Mouse (Mus musculus): ENCODE results near the gene Gatb. TPM values are rescaled to one million over a fixed set of nuclear protein-coding genes. Genes with fewer than 3 reads are reported as not detected.

Gatb gene
- polyA plus RNA-seq, 1 experiment from 2014 or later, result 20.0 TPM

DNA sequence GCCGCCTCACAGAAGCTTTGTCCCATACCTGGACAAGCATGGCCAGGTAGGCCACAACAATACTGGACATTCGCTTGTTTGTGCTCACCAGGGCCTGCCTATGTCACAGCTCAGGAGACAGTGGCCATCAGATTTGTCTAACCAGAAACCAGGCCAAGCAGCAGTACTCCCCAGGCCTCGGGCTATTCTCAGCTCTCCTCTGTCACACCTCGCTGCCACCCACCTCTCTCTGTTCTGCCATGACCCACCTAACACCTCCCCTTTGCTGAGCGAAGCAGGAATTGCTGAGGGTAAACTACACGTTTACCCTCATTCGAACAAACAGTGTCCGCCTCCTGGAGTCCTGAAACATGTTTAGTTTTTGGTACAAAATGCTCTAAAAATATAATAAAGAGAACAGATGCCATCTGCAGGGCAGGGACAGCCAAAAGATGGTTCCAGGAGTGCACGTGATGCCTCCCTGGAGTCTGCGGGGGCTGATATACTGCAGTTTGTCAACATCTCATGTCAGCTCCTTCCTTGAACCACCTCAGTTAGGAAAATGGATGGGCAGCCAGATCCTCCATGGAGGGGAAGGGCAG lies 90.8 kb downstream of the Gatb start:
- no peaks in the 10 kb centered on the region for H3K27me3 ChIP-seq
- 78% methylated on average over 10 of the region's 10 CpGs for WGBS
- no peak overlapping the region for H3K4me2 ChIP-seq (replicated peaks)
- peaks cover 14% of the 10 kb centered on the region for H3K4me1 ChIP-seq
- no peak overlapping the region for H3K4me3 ChIP-seq
- no peaks in the 10 kb centered on the region for H3K36me3 ChIP-seq
- H3K9ac ChIP-seq (replicated peaks), result no peak overlapping the region
- ATAC-seq (replicated peaks), result no peak
- H3K9me3 ChIP-seq, result no peaks in the 10 kb centered on the region
- H3K27ac ChIP-seq (replicated peaks), result no peak overlapping the region

DNA sequence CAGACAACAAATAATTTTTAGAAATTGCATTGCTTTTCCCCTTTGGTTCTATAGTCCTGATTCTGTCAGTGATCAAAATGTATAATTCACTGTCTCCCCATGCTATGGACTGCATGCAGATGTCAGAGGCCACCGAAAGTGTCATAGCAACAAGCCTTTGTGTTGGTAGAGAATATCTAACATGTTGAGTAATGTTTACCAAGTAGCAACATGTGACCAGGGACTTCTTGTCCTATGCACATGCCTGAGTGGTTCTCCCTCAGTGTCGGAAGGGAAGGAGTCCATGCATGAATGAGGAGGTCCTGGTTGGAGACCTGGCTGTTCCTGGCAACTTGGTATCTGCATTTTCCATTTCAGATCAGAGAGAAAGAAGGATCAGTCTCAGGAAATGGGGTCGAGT lies 92.2 kb downstream of the Gatb start:
- ATAC-seq (replicated peaks), result no peak
- Histone ChIP-seq H3K36me3 (no peaks in the 10 kb centered on the region), H3K9ac (replicated peaks) (no peak overlapping the region), H3K4me1 (peaks cover 14% of the 10 kb centered on the region), H3K27me3 (no peaks in the 10 kb centered on the region), H3K4me3 (no peak overlapping the region), H3K4me2 (replicated peaks) (no peak overlapping the region), H3K9me3 (no peaks in the 10 kb centered on the region), H3K27ac (replicated peaks) (no peak overlapping the region)
- 84% methylated on average over 3 of the region's 3 CpGs for WGBS

- ATAC-seq (replicated peaks), result no peak; the same call in 1 of the 2 replicates
- no peaks in the 10 kb centered on the region for H3K36me3 ChIP-seq
- no peak overlapping the region for H3K4me2 ChIP-seq (replicated peaks)
- H3K4me1 ChIP-seq, result peaks cover 10% of the 10 kb centered on the region
- no peak overlapping the region for H3K9ac ChIP-seq (replicated peaks)
- 65% methylated on average over 12 of the region's 12 CpGs for WGBS
- no peaks in the 10 kb centered on the region for H3K27me3 ChIP-seq
- no peaks in the 10 kb centered on the region for H3K9me3 ChIP-seq
- H3K4me3 ChIP-seq, result no peak overlapping the region
- H3K27ac ChIP-seq (replicated peaks), result peak overlapping the region; percentile 36; the same call in 1 of the 2 replicates
Observed at GRCm38 (mm10) chr3:85666736-85667135, 92.8 kb downstream of the Gatb start.

DNA sequence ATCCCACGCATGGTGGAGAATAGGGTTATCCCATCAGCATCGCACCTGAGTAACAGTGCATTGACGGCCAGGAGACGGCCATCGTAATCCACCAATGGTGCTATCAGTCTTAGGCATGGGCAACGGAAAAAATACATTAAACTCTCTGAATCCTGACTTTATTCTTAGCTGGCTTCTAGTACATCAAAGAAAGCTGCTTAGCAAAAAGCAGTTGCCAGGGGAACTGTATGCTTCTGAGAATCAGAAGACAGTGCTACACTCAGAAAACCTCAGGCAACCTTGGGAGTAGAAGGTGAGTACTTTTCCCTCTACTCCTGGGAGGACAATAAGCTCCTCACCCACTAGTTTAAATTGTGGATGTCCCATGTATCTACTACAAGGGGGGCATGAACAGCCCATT lies 93.8 kb downstream of the Gatb start:
- Histone ChIP-seq H3K4me1 (peaks cover 2% of the 10 kb centered on the region), H3K27me3 (no peaks in the 10 kb centered on the region), H3K9me3 (no peaks in the 10 kb centered on the region), H3K36me3 (no peaks in the 10 kb centered on the region), H3K27ac (replicated peaks) (no peak overlapping the region; the same call in 1 of the 2 replicates), H3K4me3 (no peak overlapping the region), H3K4me2 (replicated peaks) (no peak overlapping the region), H3K9ac (replicated peaks) (no peak overlapping the region)
- WGBS, result 91% methylated on average over 6 of the region's 6 CpGs
- ATAC-seq (replicated peaks), result no peak

DNA sequence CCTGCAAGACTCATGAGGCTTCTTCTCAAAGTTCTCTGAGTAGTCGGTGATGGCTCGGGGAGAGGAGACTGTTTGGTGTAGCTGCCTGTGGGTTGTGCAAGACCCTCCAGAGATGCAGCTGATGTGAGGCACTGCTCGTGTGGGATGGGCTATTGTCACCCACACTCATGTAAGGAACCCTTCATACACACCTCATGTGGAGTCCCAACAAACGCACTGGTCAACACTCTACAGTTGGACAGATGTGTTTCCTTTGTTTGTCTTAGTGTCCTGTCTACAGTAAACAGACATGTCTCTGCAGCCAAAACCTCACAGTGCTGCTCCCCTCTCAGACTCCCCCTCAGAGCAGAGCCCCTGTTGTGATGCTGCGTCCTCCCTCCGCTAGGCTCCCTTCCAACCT lies 95.9 kb downstream of the Gatb start:
- H3K4me2 ChIP-seq (replicated peaks), result no peak overlapping the region
- H3K36me3 ChIP-seq, result no peaks in the 10 kb centered on the region
- no peak overlapping the region for H3K27ac ChIP-seq (replicated peaks)
- 82% methylated on average over 6 of the region's 6 CpGs for WGBS
- ATAC-seq (replicated peaks), result no peak
- no peaks in the 10 kb centered on the region for H3K27me3 ChIP-seq
- no peak overlapping the region for H3K9ac ChIP-seq (replicated peaks)
- H3K4me1 ChIP-seq, result no peaks in the 10 kb centered on the region
- no peaks in the 10 kb centered on the region for H3K9me3 ChIP-seq
- no peak overlapping the region for H3K4me3 ChIP-seq

DNA sequence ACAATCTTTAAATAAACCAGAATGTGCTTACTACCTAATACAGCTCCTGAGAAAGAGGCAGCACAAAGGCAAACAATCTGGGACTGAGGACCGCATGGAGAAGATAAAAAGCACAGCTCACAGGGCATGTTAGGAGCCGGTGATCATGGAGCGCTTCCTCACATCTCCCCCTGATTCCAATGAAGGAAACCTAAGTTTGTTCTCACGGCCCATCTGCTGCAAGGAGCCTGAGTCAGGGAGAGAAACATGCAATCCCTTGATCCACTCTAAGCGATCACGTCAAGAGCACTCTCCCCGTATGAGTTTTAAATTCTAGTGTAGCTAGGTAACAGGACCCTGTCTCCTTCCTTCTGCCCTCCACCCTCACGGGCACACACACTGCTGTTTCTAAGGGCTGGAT lies 103.2 kb downstream of the Gatb start:
- H3K9ac ChIP-seq (replicated peaks), result no peak overlapping the region
- H3K4me1 ChIP-seq, result no peaks in the 10 kb centered on the region
- no peaks in the 10 kb centered on the region for H3K27me3 ChIP-seq
- H3K4me3 ChIP-seq, result no peak overlapping the region
- no peaks in the 10 kb centered on the region for H3K36me3 ChIP-seq
- H3K27ac ChIP-seq (replicated peaks), result no peak overlapping the region
- H3K9me3 ChIP-seq, result no peaks in the 10 kb centered on the region
- no peak overlapping the region for H3K4me2 ChIP-seq (replicated peaks)
- 86% methylated on average over 8 of the region's 8 CpGs for WGBS
- no peak for ATAC-seq (replicated peaks)

DNA sequence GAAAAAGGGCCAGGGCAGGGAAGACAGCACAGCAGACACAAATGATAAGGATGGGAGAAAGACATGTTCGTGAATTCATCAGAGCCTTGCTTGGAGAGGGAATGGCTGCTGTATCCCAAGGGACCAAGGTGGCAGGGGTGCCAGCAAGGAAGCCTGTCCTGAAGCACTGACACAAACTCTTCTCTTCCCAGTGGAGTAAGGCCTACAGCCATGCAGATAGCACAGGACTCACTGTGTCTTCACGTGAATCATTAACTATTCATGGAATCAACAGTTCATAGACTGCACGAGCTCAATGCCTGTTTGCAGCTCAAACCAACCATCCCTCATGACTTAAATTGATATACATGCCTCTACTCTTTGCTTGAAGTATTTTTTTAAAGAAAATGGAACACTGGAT lies 104.0 kb downstream of the Gatb start:
- H3K4me1 ChIP-seq, result no peaks in the 10 kb centered on the region
- no peaks in the 10 kb centered on the region for H3K36me3 ChIP-seq
- ATAC-seq (replicated peaks), result no peak
- H3K9ac ChIP-seq (replicated peaks), result no peak overlapping the region
- no peak overlapping the region for H3K4me3 ChIP-seq
- no peak overlapping the region for H3K4me2 ChIP-seq (replicated peaks)
- H3K27me3 ChIP-seq, result no peaks in the 10 kb centered on the region
- WGBS, result 81% methylated on average over 3 of the region's 3 CpGs
- H3K27ac ChIP-seq (replicated peaks), result no peak overlapping the region
- H3K9me3 ChIP-seq, result no peaks in the 10 kb centered on the region

GRCm38 (mm10) chr3:85679312-85679933 lies 105.5 kb downstream of the Gatb start:
- no peak overlapping the region for H3K9ac ChIP-seq (replicated peaks)
- H3K4me2 ChIP-seq (replicated peaks), result no peak overlapping the region
- no peaks in the 10 kb centered on the region for H3K9me3 ChIP-seq
- WGBS, result 84% methylated on average over 8 of the region's 8 CpGs
- no peaks in the 10 kb centered on the region for H3K27me3 ChIP-seq
- no peak overlapping the region for H3K4me3 ChIP-seq
- no peaks in the 10 kb centered on the region for H3K36me3 ChIP-seq
- H3K4me1 ChIP-seq, result no peaks in the 10 kb centered on the region
- ATAC-seq (replicated peaks), result no peak
- no peak overlapping the region for H3K27ac ChIP-seq (replicated peaks)

- no peaks in the 10 kb centered on the region for H3K4me1 ChIP-seq
- no peak overlapping the region for H3K4me3 ChIP-seq
- H3K27me3 ChIP-seq, result no peaks in the 10 kb centered on the region
- no peak overlapping the region for H3K4me2 ChIP-seq (replicated peaks)
- H3K36me3 ChIP-seq, result no peaks in the 10 kb centered on the region
- no peak overlapping the region for H3K9ac ChIP-seq (replicated peaks)
- H3K9me3 ChIP-seq, result no peaks in the 10 kb centered on the region
- WGBS, result 89% methylated on average over 5 of the region's 5 CpGs
- ATAC-seq (replicated peaks), result no peak
- H3K27ac ChIP-seq (replicated peaks), result no peak overlapping the region
Observed at GRCm38 (mm10) chr3:85679960-85680359, 106.0 kb downstream of the Gatb start.

- Histone ChIP-seq H3K4me3 (no peak overlapping the region), H3K4me1 (no peaks in the 10 kb centered on the region), H3K27me3 (no peaks in the 10 kb centered on the region), H3K9me3 (no peaks in the 10 kb centered on the region), H3K4me2 (replicated peaks) (no peak overlapping the region), H3K27ac (replicated peaks) (no peak overlapping the region), H3K9ac (replicated peaks) (no peak overlapping the region), H3K36me3 (no peaks in the 10 kb centered on the region)
- WGBS, result 48% methylated on average over 7 of the region's 7 CpGs
- ATAC-seq (replicated peaks), result no peak
Observed at GRCm38 (mm10) chr3:85681136-85681535, 107.2 kb downstream of the Gatb start.

DNA sequence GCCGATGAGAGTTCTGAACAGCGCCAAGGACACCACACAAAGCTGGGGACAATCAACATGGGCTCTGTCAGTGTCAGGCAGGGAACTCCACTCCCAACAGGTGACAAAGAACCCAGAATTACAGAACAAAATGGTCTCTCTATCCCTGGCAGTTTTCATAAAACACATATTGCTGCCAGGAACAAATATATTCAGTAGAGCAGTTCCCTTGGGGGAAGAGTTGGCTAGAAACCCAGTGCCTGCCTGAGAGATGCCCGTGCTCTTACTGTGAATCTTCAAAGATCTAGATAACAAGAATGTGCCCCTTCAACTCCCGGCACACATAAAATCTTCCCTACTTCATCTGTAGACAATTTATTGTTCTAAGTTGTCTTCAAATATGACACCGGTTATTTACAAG lies 109.7 kb downstream of the Gatb start:
- H3K36me3 ChIP-seq, result no peaks in the 10 kb centered on the region
- no peak overlapping the region for H3K27ac ChIP-seq (replicated peaks)
- ATAC-seq (replicated peaks), result no peak
- H3K9me3 ChIP-seq, result no peaks in the 10 kb centered on the region
- H3K4me1 ChIP-seq, result no peaks in the 10 kb centered on the region
- no peak overlapping the region for H3K4me2 ChIP-seq (replicated peaks)
- 90% methylated on average over 5 of the region's 5 CpGs for WGBS
- no peak overlapping the region for H3K9ac ChIP-seq (replicated peaks)
- no peak overlapping the region for H3K4me3 ChIP-seq
- H3K27me3 ChIP-seq, result no peaks in the 10 kb centered on the region

- Histone ChIP-seq H3K9me3 (no peaks in the 10 kb centered on the region), H3K4me3 (no peak overlapping the region), H3K9ac (replicated peaks) (no peak overlapping the region), H3K27me3 (no peaks in the 10 kb centered on the region), H3K27ac (replicated peaks) (no peak overlapping the region), H3K4me1 (no peaks in the 10 kb centered on the region), H3K4me2 (replicated peaks) (no peak overlapping the region), H3K36me3 (no peaks in the 10 kb centered on the region)
- WGBS, result 84% methylated on average over 8 of the region's 8 CpGs
- ATAC-seq (replicated peaks), result no peak
Observed at GRCm38 (mm10) chr3:85685271-85685670, 111.4 kb downstream of the Gatb start.

DNA sequence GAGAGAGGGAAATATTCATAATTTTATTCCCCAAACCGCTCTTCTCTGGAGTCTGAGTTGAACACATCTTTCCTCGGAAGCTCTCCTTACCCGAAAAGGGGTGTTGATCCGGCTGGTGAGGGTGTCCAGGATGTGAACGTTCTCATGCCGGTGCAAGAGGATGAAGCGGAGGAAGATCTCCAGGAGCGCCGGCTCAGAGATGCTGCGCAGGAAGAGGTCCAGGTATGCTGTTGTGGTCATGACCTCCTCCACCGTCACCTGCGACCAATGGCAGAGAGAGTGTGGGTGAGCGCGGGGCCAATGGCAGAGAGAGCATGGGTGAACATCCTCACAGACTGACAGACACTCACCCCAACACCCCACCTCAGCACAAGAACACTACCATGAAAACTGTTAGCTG lies 114.4 kb downstream of the Gatb start:
- H3K27ac ChIP-seq (replicated peaks), result no peak overlapping the region
- ATAC-seq (replicated peaks), result no peak
- 93% methylated on average over 14 of the region's 14 CpGs for WGBS

More for the DNA sequence above, 114.4 kb downstream of the Gatb start:
- no peak overlapping the region for H3K4me3 ChIP-seq
- no peaks in the 10 kb centered on the region for H3K36me3 ChIP-seq
- H3K9me3 ChIP-seq, result no peaks in the 10 kb centered on the region
- no peaks in the 10 kb centered on the region for H3K27me3 ChIP-seq
- no peak overlapping the region for H3K9ac ChIP-seq (replicated peaks)
- no peaks in the 10 kb centered on the region for H3K4me1 ChIP-seq
- H3K4me2 ChIP-seq (replicated peaks), result no peak overlapping the region
